Mouse (Mus musculus) left cerebral cortex, postnatal 10 days (tissue): ENCODE measurements around the gene Ghr. TPM values are rescaled to one million over a fixed set of nuclear protein-coding genes. Genes with fewer than 3 reads are reported as not detected.

Source experiments
- DNase-seq, 2 experiments: peaks; one replicate each; pipeline ENCODE4 v3.0.0; 2021 to 2022; ENCODE audit warnings: low spot score in 2 of 2, mixed read lengths in 1 of 2; ENCODE audit errors: extremely low spot score in 1 of 2
- intact Hi-C: fragments of 180-260 bp; cut with DNase I; formaldehyde crosslinking; loops from one replicate; pipeline ENCODE4 v1.15.1; 2025
- total RNA-seq, 2 experiments: library from RNA; stranded (reverse); gene quantifications; 2 replicates each; pipeline ENCODE4 v1.2.3; 2021

The Ghr gene
- total RNA-seq, 2 experiments from 2014 or later: 11.4 to 12.0 TPM

DNA sequence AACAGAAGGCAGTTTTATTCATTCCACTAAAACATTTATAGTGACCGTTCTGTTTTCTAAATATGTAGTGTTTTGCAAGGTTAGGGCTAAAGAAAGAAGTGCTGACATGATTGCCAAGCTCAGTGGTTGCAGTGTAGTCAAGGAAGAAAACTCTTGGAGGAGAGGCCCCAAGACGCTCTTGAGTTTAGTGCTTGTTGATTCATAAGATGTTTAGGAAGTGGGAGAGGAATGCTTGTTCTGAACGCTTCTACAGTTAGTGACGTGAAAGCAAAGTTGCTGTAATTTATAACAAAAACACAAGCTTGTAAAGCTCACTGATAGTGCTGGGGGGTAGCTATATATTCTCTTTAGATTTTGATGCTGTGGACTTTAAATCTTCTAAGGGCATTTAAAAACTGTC, 174.8 kb downstream of the Ghr start:
- intact Hi-C loops: no loop called here
- no peak for DNase-seq

GRCm38 (mm10) chr15:3399196-3399595, 184.1 kb downstream of the Ghr start:
- DNase-seq: no peak
- intact Hi-C loops: no loop called here

DNA sequence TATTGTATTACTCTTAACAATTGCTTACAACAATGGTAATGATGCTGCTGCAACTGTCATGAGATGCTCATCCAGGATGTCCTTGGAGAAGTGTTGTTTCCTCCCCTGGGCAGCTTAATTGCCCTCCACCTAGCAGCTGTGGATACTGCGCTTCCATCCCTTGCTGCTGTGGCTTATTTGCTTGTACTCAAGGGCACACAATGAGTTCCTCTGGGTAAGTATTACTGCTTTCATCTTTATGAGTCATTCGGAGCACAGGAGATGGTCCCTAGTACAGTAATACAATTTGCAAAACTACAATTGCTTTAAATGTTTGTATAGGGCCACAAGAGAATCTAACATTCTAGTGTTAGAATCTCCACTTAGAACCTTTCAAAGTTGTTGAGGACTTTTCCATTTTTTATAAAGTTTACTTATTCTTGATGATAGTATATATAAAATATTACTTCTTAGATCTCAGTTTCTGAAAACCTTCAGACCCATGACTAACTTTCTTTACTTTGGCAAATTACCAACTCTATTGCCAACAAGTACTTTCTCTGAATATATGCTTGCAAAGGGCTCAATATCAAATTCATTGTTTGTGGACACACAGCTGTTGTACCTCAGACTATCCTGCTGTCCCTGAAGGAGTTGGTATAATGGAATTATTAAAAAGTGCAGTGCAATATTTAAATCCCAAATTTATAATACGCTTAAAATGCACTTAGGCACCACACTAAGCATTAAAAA, 185.8 kb downstream of the Ghr start:
- intact Hi-C loops: no loop called here
- DNase-seq: no peak

- DNase-seq: no peak
- intact Hi-C loops: no loop called here
Observed at GRCm38 (mm10) chr15:3396149-3396548, 187.1 kb downstream of the Ghr start.

DNA sequence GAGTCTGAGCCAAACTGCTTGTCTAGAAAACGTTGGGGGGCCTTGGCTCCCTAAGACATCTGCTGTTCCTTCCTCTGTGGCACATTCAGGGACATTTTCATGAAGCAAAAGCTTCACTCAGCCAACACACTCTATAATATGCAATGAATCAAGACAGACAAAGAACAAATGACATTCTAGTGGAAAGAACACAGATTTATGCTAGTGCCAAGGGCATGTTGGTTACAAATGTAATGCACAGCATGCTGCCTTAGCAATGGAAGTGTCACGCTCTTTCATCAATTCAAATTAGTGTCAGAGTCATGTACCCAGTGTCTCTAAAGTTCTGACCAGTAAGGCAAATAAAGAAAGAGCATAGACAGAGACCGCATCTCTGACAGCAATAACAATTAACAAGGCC, 187.6 kb downstream of the Ghr start:
- no peak for DNase-seq
- intact Hi-C loops: no loop called here

GRCm38 (mm10) chr15:3390722-3391121, 192.6 kb downstream of the Ghr start:
- intact Hi-C loops: no loop called here
- no peak for DNase-seq

DNA sequence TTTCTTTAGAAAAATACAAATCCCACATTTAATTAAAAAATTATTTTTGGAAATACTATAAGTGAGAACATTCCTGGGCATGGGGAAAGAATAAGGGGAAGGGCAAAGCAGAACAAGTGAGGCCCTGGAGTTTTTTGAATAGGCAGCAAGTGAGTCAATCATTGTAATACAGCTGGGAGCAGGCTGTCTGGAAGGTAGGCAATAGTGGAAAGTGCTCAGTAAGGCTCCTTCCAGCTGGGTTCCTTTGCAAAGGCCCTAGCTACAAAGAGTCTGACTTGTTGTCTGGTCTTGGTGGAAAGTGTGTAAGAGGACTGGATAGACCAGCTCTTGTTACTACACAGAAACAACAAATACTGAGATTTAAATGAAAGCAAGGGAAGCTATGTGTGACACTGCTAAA, 194.3 kb downstream of the Ghr start:
- intact Hi-C loops: no loop called here
- DNase-seq: no peak

DNA sequence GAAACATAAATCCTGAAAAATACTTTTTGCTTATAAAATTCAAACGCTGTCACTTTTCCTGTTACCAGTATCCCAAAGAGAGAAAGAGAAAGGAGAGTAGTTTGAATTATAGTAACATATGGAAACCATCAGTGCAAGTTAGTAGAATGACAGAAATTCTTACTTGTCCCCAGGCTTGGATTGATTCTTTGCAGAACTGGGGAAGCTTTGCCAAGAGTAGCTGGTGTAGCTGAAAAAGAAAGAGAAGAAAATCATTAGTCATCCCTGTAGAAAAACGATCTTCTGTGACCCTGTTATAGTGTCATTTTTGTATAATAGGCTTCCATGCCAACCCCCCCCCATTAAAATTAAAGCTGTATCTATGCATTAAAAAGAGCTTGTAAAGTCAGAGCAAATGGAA, 194.8 kb downstream of the Ghr start:
- intact Hi-C loops: no loop called here
- DNase-seq: no peak

GRCm38 (mm10) chr15:3383788-3384187, 199.5 kb downstream of the Ghr start:
- no peak for DNase-seq
- intact Hi-C loops: no loop called here

- DNase-seq: no peak
- intact Hi-C loops: no loop called here
Observed at GRCm38 (mm10) chr15:3381413-3381812, 201.9 kb downstream of the Ghr start.

DNA sequence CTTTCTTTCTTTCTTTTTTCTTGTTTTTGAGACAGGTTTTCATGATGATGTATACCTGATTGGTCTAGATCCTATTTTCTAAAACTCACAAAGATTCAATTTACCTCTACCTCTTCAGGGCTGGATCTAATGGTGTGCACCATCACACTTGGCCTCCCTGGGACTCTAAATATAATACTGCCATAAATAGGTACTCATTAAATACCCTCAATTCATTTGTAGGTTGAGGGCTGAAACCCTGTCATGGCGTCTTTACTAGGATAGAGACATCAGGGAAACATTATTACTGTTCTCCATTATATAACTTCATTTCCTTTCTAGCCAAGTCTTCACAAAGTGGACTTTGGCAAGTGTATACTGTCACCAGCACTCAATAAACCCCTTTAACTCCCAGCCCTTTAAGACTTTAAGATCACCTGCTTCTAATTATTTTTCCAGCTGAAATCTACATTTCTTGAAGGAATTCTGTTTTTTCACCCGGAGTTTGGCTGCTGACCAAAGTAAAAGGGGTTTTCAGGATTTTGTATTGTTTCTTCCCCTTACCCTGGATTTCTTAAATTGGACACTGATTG, 214.9 kb downstream of the Ghr start:
- intact Hi-C loops: no loop called here
- no peak for DNase-seq

- intact Hi-C loops: loop anchor here (5.0 kb wide), 2 partner anchors 226 to 551 kb away; partner anchors contain the start of gene Ghr
Observed at GRCm38 (mm10) chr15:3356073-3356766, 227.1 kb downstream of the Ghr start.

DNA sequence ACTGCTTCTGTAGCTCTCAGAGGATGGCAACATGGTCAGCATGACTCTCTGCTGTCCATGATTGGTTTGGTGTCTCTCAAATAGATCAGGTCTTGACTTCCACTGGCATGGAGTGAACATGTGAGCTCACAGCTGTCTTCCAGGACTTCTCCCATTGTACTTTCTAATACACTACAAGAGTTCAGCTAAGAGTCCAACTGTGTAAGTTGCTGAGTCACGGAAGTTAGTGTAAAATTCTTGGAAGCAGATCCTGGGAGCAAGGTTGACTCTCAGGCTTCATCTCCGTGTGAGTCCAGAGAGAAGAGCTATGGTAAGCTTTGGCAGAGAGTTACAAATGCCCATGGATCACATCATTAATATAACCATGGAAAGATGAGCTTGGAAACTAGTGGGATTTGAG, 229.6 kb downstream of the Ghr start:
- no peak for DNase-seq
- intact Hi-C loops: no loop called here

More at GRCm38 (mm10) chr15:3356073-3356766, 227.1 kb downstream of the Ghr start:
- no peak for DNase-seq

- intact Hi-C loops: loop anchor here (10.0 kb wide), 1 partner anchor 135 kb away; no protein-coding TSS in a partner anchor
- no peak for DNase-seq
Observed at GRCm38 (mm10) chr15:3349306-3350064, 233.8 kb downstream of the Ghr start.

- intact Hi-C loops: loop anchor here (10.0 kb wide), 1 partner anchor 132 kb away; no protein-coding TSS in a partner anchor
- no peak for DNase-seq
Observed at GRCm38 (mm10) chr15:3346682-3347081, 236.6 kb downstream of the Ghr start.

GRCm38 (mm10) chr15:3344555-3344954, 238.7 kb downstream of the Ghr start:
- intact Hi-C loops: loop anchor here (10.0 kb wide), 1 partner anchor 130 kb away; no protein-coding TSS in a partner anchor
- DNase-seq: peak; percentile 36 to 58

- intact Hi-C loops: loop anchor here (10.0 kb wide), 1 partner anchor 127 kb away; no protein-coding TSS in a partner anchor
- DNase-seq: peak in 1 of 2 experiments; percentile 40
Observed at GRCm38 (mm10) chr15:3341806-3342582, 241.3 kb downstream of the Ghr start.

- intact Hi-C loops: loop anchor here (10.0 kb wide), 1 partner anchor 125 kb away; no protein-coding TSS in a partner anchor
- no peak for DNase-seq
Observed at GRCm38 (mm10) chr15:3339847-3340246, 243.4 kb downstream of the Ghr start.
